Mouse (Mus musculus): ENCODE data around the gene Rpn2. TPM values are rescaled to one million over a fixed set of nuclear protein-coding genes. Genes with fewer than 3 reads are reported as not detected.

The Rpn2 gene
- 257 and 261 TPM in 2 replicates for polyA plus RNA-seq (2014; fragmentation: Nextera tagmentation; extraction: Ambion mirVana)

DNA sequence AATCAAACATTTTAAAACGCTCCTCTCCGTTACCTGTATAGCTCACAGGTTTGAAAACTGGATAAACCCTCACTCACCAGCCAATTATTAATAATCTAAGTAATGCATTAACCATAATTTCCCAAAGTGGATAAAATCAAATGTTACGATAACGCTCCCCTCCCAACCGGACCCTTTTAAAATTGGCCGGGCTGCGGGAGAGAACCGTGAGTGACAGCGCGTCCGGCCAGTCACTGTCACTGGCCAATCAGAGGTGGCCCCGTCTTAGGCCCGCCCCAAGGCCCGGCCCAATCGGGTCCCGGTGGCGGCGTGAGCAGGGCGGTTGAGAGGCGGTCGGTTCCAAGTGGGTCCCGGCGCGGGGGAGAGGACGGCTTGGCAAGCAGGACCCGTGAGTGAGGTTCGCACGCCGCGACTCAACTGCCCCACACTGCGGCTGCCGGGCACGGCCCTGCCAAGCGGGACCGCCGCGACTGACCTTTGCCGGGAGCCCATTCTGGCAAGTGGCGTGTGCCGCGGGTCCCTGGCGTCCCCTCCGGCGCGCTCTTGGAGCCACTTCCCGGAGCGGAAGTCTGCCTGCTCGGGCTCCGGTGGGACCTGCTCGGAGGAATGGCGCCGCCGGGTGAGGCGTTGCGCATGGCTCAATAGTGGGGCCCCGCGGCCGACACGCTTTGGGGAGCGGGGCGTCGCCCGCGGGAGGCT is at the start of gene Rpn2:
Rpn2 (plus strand) TSS at position 301 of the 699 bp plus-strand sequence.
- H3K4me3 ChIP-seq (ENCODE audit: low read depth, low read length) = peak within 1 kb of the TSS; percentile 99
- under 1% methylated on average over 54 of the region's 64 CpGs for WGBS
- H3K27me3 ChIP-seq (ENCODE audit: control insufficient read depth, insufficient read depth, low read length) = no peaks in the 10 kb centered on the region
- peak within 1 kb of the TSS; percentile 96 for H3K9ac ChIP-seq (replicated peaks; ENCODE audit: low read length)
- H3K36me3 ChIP-seq (replicated peaks; ENCODE audit: control insufficient read depth, insufficient read depth, low read depth, low read length) = peaks cover 4% of the 10 kb centered on the region; the same call in 1 of the 2 replicates
- ATAC-seq (replicated peaks; ENCODE audit: insufficient number of reproducible peaks, low FRiP score, low TSS enrichment, low read depth) = peak; percentile 99
- H3K27ac ChIP-seq (replicated peaks; ENCODE audit: low read depth, low read length) = peak within 1 kb of the TSS; percentile 85
- H3K9me3 ChIP-seq (replicated peaks; ENCODE audit: control insufficient read depth, low read length) = no peaks in the 10 kb centered on the region
- DNase-seq (ENCODE audit: low spot score) = peak; percentile 96
- H3K4me2 ChIP-seq (ENCODE audit: low read depth, low read length) = peak within 1 kb of the TSS; percentile 50
- peaks cover 5% of the 10 kb centered on the region for H3K4me1 ChIP-seq (ENCODE audit: control insufficient read depth, insufficient read depth, low read length)

DNA sequence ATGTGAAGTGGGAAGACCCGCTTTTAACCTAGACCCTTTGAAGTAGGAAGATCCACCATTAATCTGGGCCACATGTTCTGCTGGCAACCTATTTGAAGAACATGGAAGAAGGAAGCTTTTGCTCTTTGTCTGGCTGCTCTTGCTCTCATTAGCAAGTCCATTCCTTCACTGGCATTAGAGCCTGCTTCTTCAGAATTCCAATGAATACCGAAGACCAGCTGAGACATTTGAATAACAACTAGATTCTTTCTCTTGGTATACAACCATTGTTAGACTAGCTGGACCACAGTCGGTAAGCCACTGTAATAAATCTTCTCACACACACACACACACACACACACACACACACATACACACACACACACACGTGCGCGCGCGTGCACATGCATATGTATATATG is 42.9 kb upstream of the Rpn2 start:
- ATAC-seq (replicated peaks; ENCODE audit: insufficient number of reproducible peaks, low FRiP score, low TSS enrichment, low read depth) (no peak), DNase-seq (ENCODE audit: low spot score) (no peak)
- H3K4me2 ChIP-seq (ENCODE audit: low read depth, low read length) = no peak overlapping the region
- H3K9me3 ChIP-seq (replicated peaks; ENCODE audit: control insufficient read depth, low read length) = no peaks in the 10 kb centered on the region
- H3K36me3 ChIP-seq (replicated peaks; ENCODE audit: control insufficient read depth, insufficient read depth, low read depth, low read length) = no peaks in the 10 kb centered on the region
- WGBS = 92% methylated on average over 8 of the region's 8 CpGs
- H3K9ac ChIP-seq (replicated peaks; ENCODE audit: low read length) = no peak overlapping the region
- no peaks in the 10 kb centered on the region for H3K27me3 ChIP-seq (ENCODE audit: control insufficient read depth, insufficient read depth, low read length)
- H3K27ac ChIP-seq (replicated peaks; ENCODE audit: low read depth, low read length) = no peak overlapping the region
- H3K4me3 ChIP-seq (ENCODE audit: low read depth, low read length) = no peak overlapping the region
- no peaks in the 10 kb centered on the region for H3K4me1 ChIP-seq (ENCODE audit: control insufficient read depth, insufficient read depth, low read length)

DNA sequence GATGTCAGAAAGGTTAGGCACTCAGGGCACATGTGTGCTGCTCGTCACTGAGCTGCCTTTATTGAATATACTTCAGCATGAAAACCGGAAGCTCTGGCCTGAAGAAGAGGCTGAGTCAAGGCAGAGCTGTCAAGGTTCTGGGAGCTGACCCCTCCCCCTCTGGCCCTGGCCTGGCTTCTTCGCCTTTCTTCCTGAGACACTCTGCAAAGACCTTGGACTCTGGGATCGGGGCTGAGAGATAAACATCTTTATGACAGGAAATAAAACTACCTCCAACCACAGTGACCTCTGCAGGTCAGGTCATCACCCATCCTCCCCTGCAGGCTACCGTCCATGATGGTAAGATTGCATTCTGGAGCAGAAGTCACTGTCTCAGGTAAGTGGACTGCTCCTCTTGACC is 33.8 kb upstream of the Rpn2 start:
- Histone ChIP-seq H3K36me3 (replicated peaks; ENCODE audit: control insufficient read depth, insufficient read depth, low read depth, low read length) (no peaks in the 10 kb centered on the region), H3K27me3 (ENCODE audit: control insufficient read depth, insufficient read depth, low read length) (no peaks in the 10 kb centered on the region), H3K4me3 (ENCODE audit: low read depth, low read length) (no peak overlapping the region), H3K9ac (replicated peaks; ENCODE audit: low read length) (no peak overlapping the region), H3K9me3 (replicated peaks; ENCODE audit: control insufficient read depth, low read length) (no peaks in the 10 kb centered on the region), H3K4me2 (ENCODE audit: low read depth, low read length) (no peak overlapping the region), H3K27ac (replicated peaks; ENCODE audit: low read depth, low read length) (no peak overlapping the region), H3K4me1 (ENCODE audit: control insufficient read depth, insufficient read depth, low read length) (no peaks in the 10 kb centered on the region)
- 47% methylated on average over 5 of the region's 5 CpGs for WGBS
- ATAC-seq (replicated peaks; ENCODE audit: insufficient number of reproducible peaks, low FRiP score, low TSS enrichment, low read depth) (no peak), DNase-seq (ENCODE audit: low spot score) (no peak)

GRCm38 (mm10) chr2:157245603-157246002 is 33.2 kb upstream of the Rpn2 start:
- 67% methylated on average over 2 of the region's 2 CpGs for WGBS
- Histone ChIP-seq H3K9ac (replicated peaks; ENCODE audit: low read length) (no peak overlapping the region), H3K27ac (replicated peaks; ENCODE audit: low read depth, low read length) (no peak overlapping the region), H3K4me1 (ENCODE audit: control insufficient read depth, insufficient read depth, low read length) (no peaks in the 10 kb centered on the region), H3K9me3 (replicated peaks; ENCODE audit: control insufficient read depth, low read length) (no peaks in the 10 kb centered on the region), H3K4me2 (ENCODE audit: low read depth, low read length) (no peak overlapping the region), H3K4me3 (ENCODE audit: low read depth, low read length) (no peak overlapping the region), H3K27me3 (ENCODE audit: control insufficient read depth, insufficient read depth, low read length) (no peaks in the 10 kb centered on the region), H3K36me3 (replicated peaks; ENCODE audit: control insufficient read depth, insufficient read depth, low read depth, low read length) (no peaks in the 10 kb centered on the region)
- no peak for ATAC-seq (replicated peaks; ENCODE audit: insufficient number of reproducible peaks, low FRiP score, low TSS enrichment, low read depth)
- no peak for DNase-seq (ENCODE audit: low spot score)

DNA sequence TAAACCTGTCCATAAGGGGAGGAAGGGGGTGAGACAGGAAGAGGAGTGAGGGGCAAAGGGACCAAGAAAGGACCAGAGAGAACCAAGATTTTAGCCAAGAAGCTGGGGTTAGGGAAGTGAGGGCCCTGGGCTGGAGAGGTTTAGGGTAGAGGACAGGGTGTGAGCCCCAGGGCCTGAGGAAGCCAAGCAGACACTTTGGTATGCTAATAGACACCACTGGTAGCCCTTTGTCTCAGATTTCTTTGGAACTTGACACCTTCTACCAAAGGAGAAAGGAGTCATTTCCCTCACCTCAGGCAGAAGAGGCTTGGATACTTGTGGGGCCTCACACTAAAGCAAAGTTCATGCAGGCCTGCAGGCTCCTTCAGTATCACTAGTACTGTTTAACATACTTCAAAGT is 30.7 kb upstream of the Rpn2 start:
- no peak overlapping the region for H3K4me2 ChIP-seq (ENCODE audit: low read depth, low read length)
- no peak for ATAC-seq (replicated peaks; ENCODE audit: insufficient number of reproducible peaks, low FRiP score, low TSS enrichment, low read depth)
- no peak overlapping the region for H3K4me3 ChIP-seq (ENCODE audit: low read depth, low read length)
- H3K27ac ChIP-seq (replicated peaks; ENCODE audit: low read depth, low read length) = no peak overlapping the region
- H3K27me3 ChIP-seq (ENCODE audit: control insufficient read depth, insufficient read depth, low read length) = no peaks in the 10 kb centered on the region
- no peak overlapping the region for H3K9ac ChIP-seq (replicated peaks; ENCODE audit: low read length)
- DNase-seq (ENCODE audit: low spot score) = peak; percentile 14
- H3K36me3 ChIP-seq (replicated peaks; ENCODE audit: control insufficient read depth, insufficient read depth, low read depth, low read length) = no peaks in the 10 kb centered on the region
- no peaks in the 10 kb centered on the region for H3K4me1 ChIP-seq (ENCODE audit: control insufficient read depth, insufficient read depth, low read length)
- H3K9me3 ChIP-seq (replicated peaks; ENCODE audit: control insufficient read depth, low read length) = no peaks in the 10 kb centered on the region

DNA sequence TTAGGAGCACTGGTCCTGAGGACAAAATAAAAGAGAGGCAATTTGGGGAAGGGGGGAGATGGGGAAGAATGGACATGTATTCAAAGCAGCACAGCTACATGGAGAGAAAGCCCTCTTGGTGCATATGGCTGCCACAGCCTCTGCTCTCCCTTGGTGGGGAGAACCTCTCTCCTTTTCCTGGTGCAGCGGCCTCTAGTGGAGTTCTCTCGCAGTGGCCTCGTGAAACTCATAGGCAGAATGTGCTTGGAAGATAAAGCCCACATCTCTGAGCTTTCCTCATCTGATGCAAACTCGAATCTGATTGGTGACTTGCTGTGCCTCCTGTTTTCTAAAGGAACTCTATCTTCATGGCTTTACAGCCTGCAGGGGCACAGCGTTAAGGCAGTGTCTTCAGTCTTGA is 19.1 kb upstream of the Rpn2 start:
- no peak overlapping the region for H3K27ac ChIP-seq (replicated peaks; ENCODE audit: low read depth, low read length)
- ATAC-seq (replicated peaks; ENCODE audit: insufficient number of reproducible peaks, low FRiP score, low TSS enrichment, low read depth) (no peak; the same call in 1 of the 2 replicates), DNase-seq (ENCODE audit: low spot score) (peak; percentile 76)
- H3K4me3 ChIP-seq (ENCODE audit: low read depth, low read length) = no peak overlapping the region
- WGBS = 5% methylated on average over 5 of the region's 5 CpGs
- no peaks in the 10 kb centered on the region for H3K27me3 ChIP-seq (ENCODE audit: control insufficient read depth, insufficient read depth, low read length)
- H3K4me2 ChIP-seq (ENCODE audit: low read depth, low read length) = no peak overlapping the region
- no peaks in the 10 kb centered on the region for H3K36me3 ChIP-seq (replicated peaks; ENCODE audit: control insufficient read depth, insufficient read depth, low read depth, low read length)
- H3K9me3 ChIP-seq (replicated peaks; ENCODE audit: control insufficient read depth, low read length) = no peaks in the 10 kb centered on the region
- no peak overlapping the region for H3K9ac ChIP-seq (replicated peaks; ENCODE audit: low read length)
- no peaks in the 10 kb centered on the region for H3K4me1 ChIP-seq (ENCODE audit: control insufficient read depth, insufficient read depth, low read length)

- WGBS = 84% methylated on average over 5 of the region's 5 CpGs
- DNase-seq (ENCODE audit: low spot score) (no peak), ATAC-seq (replicated peaks; ENCODE audit: insufficient number of reproducible peaks, low FRiP score, low TSS enrichment, low read depth) (no peak)
- no peaks in the 10 kb centered on the region for H3K9me3 ChIP-seq (replicated peaks; ENCODE audit: control insufficient read depth, low read length)
- no peak overlapping the region for H3K9ac ChIP-seq (replicated peaks; ENCODE audit: low read length)
- no peak overlapping the region for H3K27ac ChIP-seq (replicated peaks; ENCODE audit: low read depth, low read length)
- H3K27me3 ChIP-seq (ENCODE audit: control insufficient read depth, insufficient read depth, low read length) = no peaks in the 10 kb centered on the region
- no peaks in the 10 kb centered on the region for H3K4me1 ChIP-seq (ENCODE audit: control insufficient read depth, insufficient read depth, low read length)
- no peaks in the 10 kb centered on the region for H3K36me3 ChIP-seq (replicated peaks; ENCODE audit: control insufficient read depth, insufficient read depth, low read depth, low read length)
- no peak overlapping the region for H3K4me3 ChIP-seq (ENCODE audit: low read depth, low read length)
- H3K4me2 ChIP-seq (ENCODE audit: low read depth, low read length) = no peak overlapping the region
Observed at GRCm38 (mm10) chr2:157261930-157262329, 16.9 kb upstream of the Rpn2 start.

- Histone ChIP-seq H3K9ac (replicated peaks; ENCODE audit: low read length) (no peak overlapping the region), H3K4me1 (ENCODE audit: control insufficient read depth, insufficient read depth, low read length) (no peaks in the 10 kb centered on the region), H3K4me3 (ENCODE audit: low read depth, low read length) (no peak overlapping the region), H3K36me3 (replicated peaks; ENCODE audit: control insufficient read depth, insufficient read depth, low read depth, low read length) (no peaks in the 10 kb centered on the region), H3K27ac (replicated peaks; ENCODE audit: low read depth, low read length) (no peak overlapping the region), H3K9me3 (replicated peaks; ENCODE audit: control insufficient read depth, low read length) (no peaks in the 10 kb centered on the region), H3K4me2 (ENCODE audit: low read depth, low read length) (no peak overlapping the region), H3K27me3 (ENCODE audit: control insufficient read depth, insufficient read depth, low read length) (no peaks in the 10 kb centered on the region)
- DNase-seq (ENCODE audit: low spot score) (no peak), ATAC-seq (replicated peaks; ENCODE audit: insufficient number of reproducible peaks, low FRiP score, low TSS enrichment, low read depth) (no peak)
- 67% methylated on average over 9 of the region's 9 CpGs for WGBS
Observed at GRCm38 (mm10) chr2:157262506-157262905, 16.3 kb upstream of the Rpn2 start.

Measured in embryonic facial prominence, embryonic 11.5 days (tissue).